Mouse (Mus musculus) stomach, embryonic 16.5 days (tissue): ENCODE measurements at regions not wholly inside any gene's neighbourhood (a gene's known extent, or its start where the extent isn't known, plus 50 kb on each side); places are given as distances from the start of the nearest gene placed in this dataset.

Experiments used
- ATAC-seq: fragments of 200-750 bp; cut with Nextera tagmentation; 2 replicates; pipeline ENCODE4 v1.8.0; 2017; ENCODE audit warnings: moderate number of reproducible peaks, moderate TSS enrichment; ENCODE audit not compliant: insufficient read depth, low FRiP score
- H3K27ac ChIP-seq: fragments of 300-500 bp; sonication (generic); 2 replicates; pipeline ENCODE4 v1.5.1; 2014; ENCODE audit warnings: low read length
- H3K27me3 ChIP-seq: fragments of 300-500 bp; sonication (generic); 2 replicates; pipeline ENCODE4 v1.6.1; 2014; ENCODE audit warnings: low read length, control low read depth, mixed read lengths; ENCODE audit not compliant: control insufficient read depth, insufficient read depth
- H3K36me3 ChIP-seq: fragments of 300-500 bp; sonication (generic); 2 replicates; pipeline ENCODE4 v1.6.1; 2014; ENCODE audit warnings: low read length; ENCODE audit not compliant: control insufficient read depth, insufficient read depth
- H3K4me1 ChIP-seq: fragments of 300-500 bp; sonication (generic); 2 replicates; pipeline ENCODE4 v1.6.1; 2014; ENCODE audit warnings: low read length, control low read depth, mixed read lengths; ENCODE audit not compliant: control insufficient read depth, insufficient read depth
- H3K4me2 ChIP-seq: fragments of 300-500 bp; sonication (generic); 2 replicates; pipeline ENCODE4 v1.6.1; 2014; ENCODE audit warnings: low read depth, low read length, mixed read lengths
- H3K4me3 ChIP-seq: fragments of 300-500 bp; sonication (generic); replicated peaks from 2 replicates; pipeline ENCODE4 v1.5.1; 2014; ENCODE audit warnings: mild to moderate bottlenecking, low read length
- H3K9ac ChIP-seq: fragments of 300-500 bp; sonication (generic); 2 replicates; pipeline ENCODE4 v1.6.1; 2014; ENCODE audit warnings: low read length
- H3K9me3 ChIP-seq: fragments of 300-500 bp; sonication (generic); replicated peaks from 2 replicates; pipeline ENCODE4 v1.6.1; 2016; ENCODE audit warnings: low read length, control low read depth; ENCODE audit not compliant: control insufficient read depth
- WGBS: fragments of 180-500 bp; shearing (Covaris S2); extraction: QIAGEN DNeasy Blood & Tissue Kit; methylation state at CpG from one replicate; pipeline ENCODE4 v1.1.7; 2014; 5-methylcytosine and 5-hydroxymethylcytosine counted together

- Histone ChIP-seq H3K27me3 (no peaks in the 10 kb centered on the region), H3K4me3 (no peak overlapping the region), H3K27ac (no peak overlapping the region), H3K4me2 (no peak overlapping the region), H3K4me1 (no peaks in the 10 kb centered on the region), H3K36me3 (no peaks in the 10 kb centered on the region), H3K9ac (no peak overlapping the region), H3K9me3 (no peaks in the 10 kb centered on the region)
- 77% methylated on average over 9 of the region's 9 CpGs for WGBS
- no peak for ATAC-seq
Observed at GRCm38 (mm10) chr2:162712394-162712793, 51.4 kb upstream of the Ptprt start.
